Mouse (Mus musculus) stomach, postnatal 0 days (tissue): ENCODE data around the gene Ern1.

Source experiments
- CTCF ChIP-seq: IDR thresholded peaks from 2 replicates; pipeline ENCODE4 v1.5.1; 2016; ENCODE audit warnings: antibody characterized with exemption, low read depth, mild to moderate bottlenecking, moderate library complexity
- EP300 ChIP-seq: optimal IDR thresholded peaks from 2 replicates; pipeline ENCODE3; 2016; ENCODE audit warnings: antibody characterized with exemption

DNA sequence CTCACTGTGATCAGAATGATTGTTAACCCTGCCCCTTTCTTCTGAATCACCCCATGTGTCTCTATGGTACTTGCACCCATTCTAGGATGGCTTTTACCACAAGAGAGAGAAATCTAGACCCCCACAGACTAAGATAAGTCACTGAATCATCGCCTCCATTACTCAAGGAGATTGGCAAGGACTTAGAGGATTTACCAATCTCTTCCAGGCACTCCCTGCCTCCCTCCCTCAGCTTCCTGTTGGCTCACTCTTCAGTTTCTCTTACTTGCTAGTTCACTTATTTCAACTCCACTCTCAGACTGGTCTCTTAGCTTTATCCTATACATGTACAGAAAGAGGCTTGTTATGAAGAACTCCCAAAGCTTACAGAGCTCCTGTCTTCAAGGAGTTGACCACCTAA lies 12.3 kb downstream of the Ern1 start:
- TF ChIP-seq CTCF (no peak), EP300 (no peak)
